Mouse (Mus musculus): ENCODE measurements around the gene Dhps. TPM values are rescaled to one million over a fixed set of nuclear protein-coding genes. Genes with fewer than 3 reads are reported as not detected.

The Dhps gene
- polyA plus RNA-seq, 2 experiments, result 44.9 to 47.7 TPM

DNA sequence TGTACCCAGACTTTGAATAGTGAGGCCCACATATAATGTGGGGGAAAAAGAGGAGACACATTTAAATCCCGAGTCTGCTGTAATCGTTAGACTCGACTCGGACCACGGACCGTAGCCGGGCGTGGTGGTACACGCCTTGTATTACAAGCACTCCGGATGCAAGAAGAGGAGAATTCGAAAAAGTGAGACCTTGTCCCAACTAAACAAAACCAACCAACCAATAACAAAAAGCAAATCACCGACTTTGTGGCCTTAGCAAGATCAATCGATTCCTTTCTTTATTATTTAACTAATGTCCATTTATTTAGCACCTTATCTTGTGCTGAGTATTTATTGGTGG lies 44.1 kb upstream of the Dhps start:
- TF ChIP-seq POLR2A (IDR thresholded peaks at IDR 0.05; ENCODE audit: borderline replicate concordance, extremely low read depth, insufficient read depth, insufficient read length), result no peak
- WGBS, result 1% methylated on average over 13 of the region's 13 CpGs
- DNase-seq (ENCODE audit: low spot score) (no peak), ATAC-seq (ENCODE audit: low FRiP score, low read depth) (no peak)
- peak overlapping the region; percentile 88 for H3K27ac ChIP-seq (replicated peaks; ENCODE audit: low read depth, low read length)
- H3K4me3 ChIP-seq (replicated peaks; ENCODE audit: low read length), result peak overlapping the region; percentile 100
- H3K4me1 ChIP-seq (ENCODE audit: control insufficient read depth, insufficient read depth, low read length), result peaks cover 30% of the 10 kb centered on the region
- H3K9me3 ChIP-seq (ENCODE audit: control insufficient read depth, low read length), result no peaks in the 10 kb centered on the region
- no peaks in the 10 kb centered on the region for H3K27me3 ChIP-seq (ENCODE audit: control insufficient read depth, insufficient read depth, low read length)
- peak overlapping the region; percentile 97 for H3K9ac ChIP-seq (ENCODE audit: low read depth, low read length, severe bottlenecking)
- peak overlapping the region; percentile 89 for H3K4me2 ChIP-seq (replicated peaks; ENCODE audit: low read depth, low read length, severe bottlenecking)
- peaks cover 47% of the 10 kb centered on the region for H3K36me3 ChIP-seq (ENCODE audit: control insufficient read depth, insufficient read depth, low read length)

DNA sequence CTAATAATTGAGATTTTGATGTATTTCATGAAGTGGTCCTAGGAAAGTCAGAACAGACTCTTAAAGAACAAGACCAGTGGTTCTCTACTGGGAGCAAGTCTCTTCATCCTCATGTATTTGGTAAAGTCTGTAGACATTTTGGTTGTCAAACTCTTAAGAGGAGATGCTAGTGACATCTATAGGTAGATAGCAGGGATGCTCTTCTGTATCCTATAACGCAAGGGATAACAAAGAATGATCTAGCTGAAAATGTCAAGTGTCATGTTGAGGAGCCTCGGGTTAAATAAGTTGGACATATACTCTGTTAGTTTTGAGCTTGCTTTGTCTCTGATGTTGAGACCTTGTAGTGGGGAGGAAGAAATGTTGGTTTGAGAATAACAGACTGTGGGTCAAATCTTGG lies 43.6 kb upstream of the Dhps start:
- Histone ChIP-seq H3K9me3 (ENCODE audit: control insufficient read depth, low read length) (no peaks in the 10 kb centered on the region), H3K4me1 (ENCODE audit: control insufficient read depth, insufficient read depth, low read length) (peaks cover 30% of the 10 kb centered on the region), H3K36me3 (ENCODE audit: control insufficient read depth, insufficient read depth, low read length) (peaks cover 48% of the 10 kb centered on the region), H3K27me3 (ENCODE audit: control insufficient read depth, insufficient read depth, low read length) (no peaks in the 10 kb centered on the region), H3K4me3 (replicated peaks; ENCODE audit: low read length) (peak overlapping the region; percentile 100), H3K9ac (ENCODE audit: low read depth, low read length, severe bottlenecking) (peak overlapping the region; percentile 97), H3K4me2 (replicated peaks; ENCODE audit: low read depth, low read length, severe bottlenecking) (peak overlapping the region; percentile 89), H3K27ac (replicated peaks; ENCODE audit: low read depth, low read length) (no peak overlapping the region)
- 23% methylated on average over 2 of the region's 2 CpGs for WGBS
- TF ChIP-seq POLR2A (IDR thresholded peaks at IDR 0.05; ENCODE audit: borderline replicate concordance, extremely low read depth, insufficient read depth, insufficient read length), result no peak
- DNase-seq (ENCODE audit: low spot score) (no peak), ATAC-seq (ENCODE audit: low FRiP score, low read depth) (no peak)

DNA sequence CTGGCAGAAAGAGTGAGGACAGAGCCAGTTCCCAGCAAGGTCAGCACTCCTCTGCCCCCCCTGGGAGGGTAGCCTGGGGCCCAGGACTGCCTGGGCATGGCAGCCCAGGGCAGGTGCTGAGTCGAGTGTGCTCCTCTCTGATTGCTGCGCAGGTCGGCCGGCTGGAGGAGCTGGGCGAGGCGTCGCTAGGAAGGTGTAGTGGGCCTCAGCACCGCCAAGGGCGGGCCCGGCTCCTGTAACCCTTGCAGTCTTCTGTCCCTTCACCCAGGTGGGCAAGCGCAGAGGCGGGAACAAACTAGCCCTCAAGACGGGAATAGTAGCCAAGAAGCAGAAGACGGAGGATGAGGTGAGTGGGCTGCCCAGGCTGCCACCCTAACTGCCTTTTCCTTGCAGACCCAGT lies 42.3 kb upstream of the Dhps start:
- DNase-seq (ENCODE audit: low spot score), result no peak
- Histone ChIP-seq H3K9ac (ENCODE audit: low read depth, low read length, severe bottlenecking) (no peak overlapping the region), H3K36me3 (ENCODE audit: control insufficient read depth, insufficient read depth, low read length) (peaks cover 48% of the 10 kb centered on the region), H3K9me3 (ENCODE audit: control insufficient read depth, low read length) (no peaks in the 10 kb centered on the region), H3K27me3 (ENCODE audit: control insufficient read depth, insufficient read depth, low read length) (no peaks in the 10 kb centered on the region), H3K4me2 (replicated peaks; ENCODE audit: low read depth, low read length, severe bottlenecking) (no peak overlapping the region), H3K27ac (replicated peaks; ENCODE audit: low read depth, low read length) (no peak overlapping the region), H3K4me1 (ENCODE audit: control insufficient read depth, insufficient read depth, low read length) (peaks cover 26% of the 10 kb centered on the region), H3K4me3 (replicated peaks; ENCODE audit: low read length) (no peak overlapping the region; the same call in 1 of the 2 replicates)
- no peak for ATAC-seq (ENCODE audit: low FRiP score, low read depth)
- TF ChIP-seq POLR2A (IDR thresholded peaks at IDR 0.05; ENCODE audit: borderline replicate concordance, extremely low read depth, insufficient read depth, insufficient read length), result no peak
- WGBS, result 88% methylated on average over 14 of the region's 14 CpGs

DNA sequence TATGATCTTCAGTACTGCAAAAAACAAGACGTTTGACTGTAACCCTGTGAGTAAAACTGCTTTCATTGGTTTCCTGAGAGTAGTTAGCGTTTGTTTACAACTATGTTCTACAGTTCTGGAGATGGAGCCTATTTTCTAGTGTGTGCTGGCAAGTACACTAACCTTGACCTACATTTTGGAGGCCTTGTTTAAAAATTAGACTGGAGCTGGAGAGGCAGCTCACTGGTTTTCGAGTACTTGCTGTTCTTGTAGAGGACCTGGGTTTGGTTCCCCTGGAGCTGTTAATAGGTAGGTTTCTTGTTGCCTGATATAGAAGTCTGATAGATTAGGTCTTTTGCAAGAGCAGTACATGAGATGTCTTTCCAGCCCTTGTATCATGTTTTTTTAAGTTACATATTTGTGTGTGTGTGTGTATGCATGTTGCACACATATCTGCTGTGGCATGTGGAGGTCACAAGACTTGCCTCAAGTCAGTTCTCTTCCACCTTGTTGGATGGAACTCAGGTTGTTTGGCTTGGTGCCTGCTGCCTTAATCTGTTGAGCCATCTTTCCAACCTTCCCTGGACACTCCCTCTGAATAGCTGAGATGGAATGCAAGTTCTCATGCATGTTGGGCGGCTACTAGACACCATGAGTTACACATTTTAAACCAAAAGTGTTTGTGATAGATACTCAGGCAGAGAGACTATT lies 38.8 kb upstream of the Dhps start:
- no peak for TF ChIP-seq POLR2A (IDR thresholded peaks at IDR 0.05; ENCODE audit: borderline replicate concordance, extremely low read depth, insufficient read depth, insufficient read length)
- Histone ChIP-seq H3K27ac (replicated peaks; ENCODE audit: low read depth, low read length) (no peak overlapping the region), H3K27me3 (ENCODE audit: control insufficient read depth, insufficient read depth, low read length) (no peaks in the 10 kb centered on the region), H3K4me1 (ENCODE audit: control insufficient read depth, insufficient read depth, low read length) (peaks cover 19% of the 10 kb centered on the region), H3K4me2 (replicated peaks; ENCODE audit: low read depth, low read length, severe bottlenecking) (no peak overlapping the region), H3K4me3 (replicated peaks; ENCODE audit: low read length) (no peak overlapping the region), H3K9me3 (ENCODE audit: control insufficient read depth, low read length) (no peaks in the 10 kb centered on the region), H3K36me3 (ENCODE audit: control insufficient read depth, insufficient read depth, low read length) (peaks cover 48% of the 10 kb centered on the region), H3K9ac (ENCODE audit: low read depth, low read length, severe bottlenecking) (no peak overlapping the region)
- DNase-seq (ENCODE audit: low spot score), result no peak
- ATAC-seq (ENCODE audit: low FRiP score, low read depth), result no peak
- 83% methylated on average over 4 of the region's 4 CpGs for WGBS

DNA sequence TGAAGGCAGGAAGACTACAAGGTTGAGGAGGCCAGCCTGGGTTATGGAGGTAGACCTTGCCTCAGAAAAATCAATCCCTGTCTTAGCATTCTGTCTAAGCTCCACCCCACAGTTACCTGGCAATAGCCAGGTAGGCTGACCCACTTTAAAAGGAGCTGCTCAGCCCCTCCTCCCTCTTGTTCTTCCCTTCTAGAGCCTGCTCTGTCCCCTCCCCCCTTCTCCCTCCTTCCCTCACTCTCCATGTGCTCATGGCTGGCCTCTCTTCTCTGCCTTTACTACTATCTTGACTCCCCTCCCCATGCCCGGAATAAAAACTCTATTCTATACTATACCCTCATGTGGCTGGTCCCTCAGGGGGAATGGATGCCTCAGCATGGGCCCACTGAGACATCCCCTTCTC lies 37.7 kb upstream of the Dhps start:
- H3K9ac ChIP-seq (ENCODE audit: low read depth, low read length, severe bottlenecking), result no peak overlapping the region
- H3K4me1 ChIP-seq (ENCODE audit: control insufficient read depth, insufficient read depth, low read length), result peaks cover 14% of the 10 kb centered on the region
- no peaks in the 10 kb centered on the region for H3K9me3 ChIP-seq (ENCODE audit: control insufficient read depth, low read length)
- H3K36me3 ChIP-seq (ENCODE audit: control insufficient read depth, insufficient read depth, low read length), result peaks cover 48% of the 10 kb centered on the region
- H3K27me3 ChIP-seq (ENCODE audit: control insufficient read depth, insufficient read depth, low read length), result no peaks in the 10 kb centered on the region
- WGBS, result 79% methylated on average over 1 of the region's 1 CpGs
- no peak overlapping the region for H3K4me3 ChIP-seq (replicated peaks; ENCODE audit: low read length)
- H3K27ac ChIP-seq (replicated peaks; ENCODE audit: low read depth, low read length), result no peak overlapping the region
- DNase-seq (ENCODE audit: low spot score), result no peak
- no peak for ATAC-seq (ENCODE audit: low FRiP score, low read depth)
- TF ChIP-seq POLR2A (IDR thresholded peaks at IDR 0.05; ENCODE audit: borderline replicate concordance, extremely low read depth, insufficient read depth, insufficient read length), result no peak
- H3K4me2 ChIP-seq (replicated peaks; ENCODE audit: low read depth, low read length, severe bottlenecking), result no peak overlapping the region
